ENCODE assay signal across 8 mouse cellular contexts in genomic region chr10:96616001-96616708, GRCm38 (mm10). TPM values are rescaled to one million over a fixed set of nuclear protein-coding genes. Genes with fewer than 3 reads are reported as not detected.
DNase-seq lines count a peak whose midpoint lies in the region; ATAC-seq and TF ChIP-seq lines count a peak whose summit lies in the region.

No protein-coding gene starts in this region.

- H3K36me3 ChIP-seq in heart, adult 2 months (ENCODE audit: control insufficient read depth, insufficient read depth, low read length) = peaks cover 8% of the 10 kb centered on the region
- peaks cover 21% of the 10 kb centered on the region for H3K36me3 ChIP-seq in C2C12 (ENCODE audit: control insufficient read depth, insufficient read depth)
- no peaks in the 10 kb centered on the region for H3K36me3 ChIP-seq in forebrain, embryonic 11.5 days (ENCODE audit: control insufficient read depth, insufficient read depth, low read length)
- no peaks in the 10 kb centered on the region for H3K36me3 ChIP-seq in liver, embryonic 13.5 days

- peak overlapping the region; percentile 87 for H3ac ChIP-seq in C2C12 (ENCODE audit: control insufficient read depth, insufficient read length, low read depth)

- H3K27ac ChIP-seq in heart, adult 2 months = peak overlapping the region; percentile 91
- peak overlapping the region; percentile 31; the same call in 1 of the 2 replicates for H3K27ac ChIP-seq in forebrain, embryonic 11.5 days (ENCODE audit: low read depth, low read length)
- peak overlapping the region; percentile 77 for H3K27ac ChIP-seq in liver, embryonic 13.5 days

- no peak for TF ChIP-seq CTCF in heart, adult 2 months (IDR thresholded peaks at IDR 0.05)
- TF ChIP-seq CTCF in C2C12 (IDR thresholded peaks at IDR 0.05; ENCODE audit: control insufficient read depth, insufficient read depth, insufficient read length) = no peak

- ATAC-seq in forebrain, embryonic 11.5 days (replicated peaks; ENCODE audit: low FRiP score) = no peak
- ATAC-seq in liver, embryonic 13.5 days (ENCODE audit: low read depth) = peak; percentile 63; the same call in 1 of the 2 replicates

- peak overlapping the region; percentile 76 for H3K9ac ChIP-seq in heart, adult 2 months (ENCODE audit: low read depth, low read length)
- H3K9ac ChIP-seq in forebrain, embryonic 11.5 days (ENCODE audit: low read length) = peak overlapping the region; percentile 68
- peak overlapping the region; percentile 78 for H3K9ac ChIP-seq in liver, embryonic 13.5 days

- peak overlapping the region; percentile 59 for H3K4me2 ChIP-seq in forebrain, embryonic 11.5 days (ENCODE audit: low read depth, low read length, severe bottlenecking)
- H3K4me2 ChIP-seq in liver, embryonic 13.5 days = peak overlapping the region; percentile 91

- no peak for DNase-seq in heart, adult 2 months
- DNase-seq in heart, adult 11 months = no peak
- DNase-seq in forebrain, embryonic 11.5 days (ENCODE audit: low spot score) = no peak
- no peak for DNase-seq in liver, embryonic 13.5 days
- DNase-seq in ovary, postnatal 10 days (ENCODE audit: low spot score) = no peak
- no peak for DNase-seq in spleen, adult 18-20 months
- no peak for DNase-seq in kidney, adult 18-20 months

- H3K9me3 ChIP-seq in forebrain, embryonic 11.5 days (ENCODE audit: control insufficient read depth, low read length) = no peaks in the 10 kb centered on the region
- no peaks in the 10 kb centered on the region for H3K9me3 ChIP-seq in liver, embryonic 13.5 days (replicated peaks)

- H3K27me3 ChIP-seq in heart, adult 2 months (ENCODE audit: control insufficient read depth, insufficient read depth, low read length) = no peaks in the 10 kb centered on the region
- H3K27me3 ChIP-seq in C2C12 (ENCODE audit: control insufficient read depth, insufficient read depth, insufficient read length) = no peaks in the 10 kb centered on the region
- no peaks in the 10 kb centered on the region for H3K27me3 ChIP-seq in forebrain, embryonic 11.5 days (ENCODE audit: control insufficient read depth, insufficient read depth, low read length)
- no peaks in the 10 kb centered on the region for H3K27me3 ChIP-seq in liver, embryonic 13.5 days

- H3K4me3 ChIP-seq in heart, adult 2 months = peak overlapping the region; percentile 69
- peak overlapping the region; percentile 94 for H3K4me3 ChIP-seq in C2C12 (ENCODE audit: insufficient read depth, poor library complexity, severe bottlenecking)
- H3K4me3 ChIP-seq in forebrain, embryonic 11.5 days (ENCODE audit: low read depth, low read length) = peak overlapping the region; percentile 98
- peak overlapping the region; percentile 92 for H3K4me3 ChIP-seq in liver, embryonic 13.5 days (replicated peaks)

- no peak; the same call in 1 of the 2 replicates for TF ChIP-seq POLR2A in heart, adult 2 months (IDR thresholded peaks at IDR 0.05; ENCODE audit: insufficient read depth, low read depth, low read length)

- H3K79me2 ChIP-seq in heart, adult 2 months (replicated peaks; ENCODE audit: control insufficient read depth, insufficient read depth, low read length) = peaks cover 2% of the 10 kb centered on the region; the same call in 1 of the 2 replicates
- H3K79me2 ChIP-seq in C2C12 (ENCODE audit: control insufficient read depth, insufficient read depth) = peaks cover 44% of the 10 kb centered on the region

- intact Hi-C loops in heart, adult 2 months (cut with DNase I) = loop anchor here (2.0 to 5.0 kb wide), 4 partner anchors 135 to 696 kb away; no protein-coding TSS in a partner anchor

- H3K79me3 ChIP-seq in C2C12 (ENCODE audit: low read depth) = peaks cover 34% of the 10 kb centered on the region

- no peak for TF ChIP-seq EP300 in heart, adult 2 months (IDR thresholded peaks at IDR 0.05; ENCODE audit: insufficient read depth, low read depth, low read length)

- 1% methylated on average over 24 of the region's 24 CpGs for WGBS in heart, adult 2 months
- WGBS in forebrain, embryonic 11.5 days = 2% methylated on average over 24 of the region's 24 CpGs
- WGBS in liver, embryonic 13.5 days (ENCODE audit: insufficient replicate concordance) = under 1% methylated on average over 24 of the region's 24 CpGs

- no peaks in the 10 kb centered on the region for H3K4me1 ChIP-seq in heart, adult 2 months (ENCODE audit: control insufficient read depth, insufficient read depth, low read length)
- H3K4me1 ChIP-seq in forebrain, embryonic 11.5 days (replicated peaks; ENCODE audit: control insufficient read depth, insufficient read depth, low read length) = no peaks in the 10 kb centered on the region; the same call in 1 of the 2 replicates
- peaks cover 26% of the 10 kb centered on the region for H3K4me1 ChIP-seq in liver, embryonic 13.5 days (replicated peaks)

TF ChIP-seq in C2C12, 6 proteins besides CTCF, POLR2A, EP300 and RAD21:
- TF ChIP-seq USF1 (IDR thresholded peaks at IDR 0.05; ENCODE audit: low read depth) = no peak
- no peak for TF ChIP-seq MAX (IDR thresholded peaks at IDR 0.05)
- no peak for TF ChIP-seq FOSL1 (IDR thresholded peaks at IDR 0.05; ENCODE audit: insufficient read depth, low read length, poor library complexity, severe bottlenecking)
- no peak for TF ChIP-seq CEBPB (IDR thresholded peaks at IDR 0.05; ENCODE audit: low read depth)
- TF ChIP-seq MYOD1 (IDR thresholded peaks at IDR 0.05; ENCODE audit: control insufficient read depth, insufficient read length, low read depth) = no peak
- TF ChIP-seq MYOG (IDR thresholded peaks at IDR 0.05; ENCODE audit: control insufficient read depth, extremely low read depth, insufficient read length) = no peak

RNA-seq across cellular contexts. Expression of gene Btg1, which starts 0.7 kb away (rescaled TPM):
- total RNA-seq in heart, adult 2 months (2021) = 10 to 100 TPM; 28.5 to 45.2 TPM
- 10.4 and 11.7 TPM in 2 replicates for polyA plus RNA-seq in heart, adult 2 months (2012; rRNA removed)
- polyA plus RNA-seq in C2C12 (2012; fragmentation: generic; extraction: Trizol) = 31.7 TPM
- polyA plus RNA-seq in forebrain, embryonic 11.5 days (2014; fragmentation: Nextera tagmentation; extraction: Ambion mirVana) = 35.9 and 40.2 TPM in 2 replicates
- 6.2 TPM in 2 replicates for polyA plus RNA-seq in liver, embryonic 13.5 days (2015; fragmentation: Nextera tagmentation; extraction: Ambion mirVana)

Comparison
In these comparisons a context has a peak if more than half of its experiments do, and no peak if none do; other contexts are left out.
1. H3K27ac ChIP-seq: peak in every context shown above with its lines; median percentile 91 in heart, adult 2 months; 77 in liver, embryonic 13.5 days; 31 in forebrain, embryonic 11.5 days.